Mouse (Mus musculus): ENCODE measurements around the gene Adamts1. TPM values are rescaled to one million over a fixed set of nuclear protein-coding genes. Genes with fewer than 3 reads are reported as not detected.

Gene Adamts1
- polyA plus RNA-seq, 1 experiment from 2014 or later, result 31.4 TPM

- H3K4me1 ChIP-seq (replicated peaks), result 0 out of 2 replicates have a peak, but pooled peaks cover 5% of the 10 kb centered on the region
- peak overlapping the region; percentile 93 for H3K27ac ChIP-seq
- ATAC-seq, result peak; percentile 89
- H3K4me3 ChIP-seq (replicated peaks), result peak overlapping the region; percentile 68
- H3K9ac ChIP-seq, result peak overlapping the region; percentile 79
- 1% methylated on average over 8 of the region's 8 CpGs for WGBS
- no peaks in the 10 kb centered on the region for H3K9me3 ChIP-seq
- H3K4me2 ChIP-seq (replicated peaks), result peak overlapping the region; percentile 90
- H3K27me3 ChIP-seq (replicated peaks), result no peaks in the 10 kb centered on the region
- peaks cover 24% of the 10 kb centered on the region for H3K36me3 ChIP-seq
These were observed 2.2 kb downstream of the Adamts1 start for GRCm38 (mm10) chr16:85800691-85801090.

- Histone ChIP-seq H3K9ac (no peak overlapping the region), H3K4me2 (replicated peaks) (peak overlapping the region; percentile 90), H3K4me1 (replicated peaks) (0 out of 2 replicates have a peak, but pooled peaks cover 5% of the 10 kb centered on the region), H3K9me3 (no peaks in the 10 kb centered on the region), H3K36me3 (peaks cover 31% of the 10 kb centered on the region), H3K27me3 (replicated peaks) (no peaks in the 10 kb centered on the region), H3K4me3 (replicated peaks) (peak overlapping the region; percentile 24), H3K27ac (no peak overlapping the region)
- no peak for ATAC-seq
- WGBS, result 51% methylated on average over 9 of the region's 9 CpGs
These were observed 2.9 kb downstream of the Adamts1 start for GRCm38 (mm10) chr16:85799971-85800370.

- no peaks in the 10 kb centered on the region for H3K9me3 ChIP-seq
- no peaks in the 10 kb centered on the region for H3K27me3 ChIP-seq (replicated peaks)
- H3K4me3 ChIP-seq (replicated peaks), result no peak overlapping the region
- no peak overlapping the region for H3K9ac ChIP-seq
- no peak overlapping the region for H3K4me2 ChIP-seq (replicated peaks)
- H3K4me1 ChIP-seq (replicated peaks), result 0 out of 2 replicates have a peak, but pooled peaks cover 5% of the 10 kb centered on the region
- H3K36me3 ChIP-seq, result peaks cover 31% of the 10 kb centered on the region
- no peak overlapping the region for H3K27ac ChIP-seq
- ATAC-seq, result no peak
- 90% methylated on average over 7 of the region's 7 CpGs for WGBS
These were observed 4.6 kb downstream of the Adamts1 start for GRCm38 (mm10) chr16:85798334-85798733.

GRCm38 (mm10) chr16:85797161-85797560 is 5.8 kb downstream of the Adamts1 start:
- Histone ChIP-seq H3K27ac (no peak overlapping the region), H3K4me2 (replicated peaks) (no peak overlapping the region), H3K4me3 (replicated peaks) (no peak overlapping the region), H3K9ac (no peak overlapping the region), H3K27me3 (replicated peaks) (no peaks in the 10 kb centered on the region), H3K9me3 (no peaks in the 10 kb centered on the region), H3K4me1 (replicated peaks) (0 out of 2 replicates have a peak, but pooled peaks cover 5% of the 10 kb centered on the region), H3K36me3 (peaks cover 31% of the 10 kb centered on the region)
- WGBS, result 92% methylated on average over 4 of the region's 4 CpGs
- no peak for ATAC-seq

GRCm38 (mm10) chr16:85795731-85796130 is 7.2 kb downstream of the Adamts1 start:
- peaks cover 31% of the 10 kb centered on the region for H3K36me3 ChIP-seq
- H3K9ac ChIP-seq, result no peak overlapping the region
- H3K9me3 ChIP-seq, result no peaks in the 10 kb centered on the region
- no peak overlapping the region for H3K27ac ChIP-seq
- no peak overlapping the region for H3K4me3 ChIP-seq (replicated peaks)
- no peaks in the 10 kb centered on the region for H3K27me3 ChIP-seq (replicated peaks)
- ATAC-seq, result no peak
- H3K4me1 ChIP-seq (replicated peaks), result 0 out of 2 replicates have a peak, but pooled peaks cover 5% of the 10 kb centered on the region
- no peak overlapping the region for H3K4me2 ChIP-seq (replicated peaks)
- 93% methylated on average over 7 of the region's 7 CpGs for WGBS

- H3K4me1 ChIP-seq (replicated peaks), result no peaks in the 10 kb centered on the region
These were observed 9.6 kb downstream of the Adamts1 start for GRCm38 (mm10) chr16:85793166-85793830.

GRCm38 (mm10) chr16:85781076-85781475 is 21.8 kb downstream of the Adamts1 start:
- H3K4me3 ChIP-seq (replicated peaks), result no peak overlapping the region
- no peak overlapping the region for H3K9ac ChIP-seq
- no peak for ATAC-seq
- H3K36me3 ChIP-seq, result no peaks in the 10 kb centered on the region
- H3K27ac ChIP-seq, result no peak overlapping the region
- no peak overlapping the region for H3K4me2 ChIP-seq (replicated peaks)
- 89% methylated on average over 2 of the region's 2 CpGs for WGBS
- no peaks in the 10 kb centered on the region for H3K9me3 ChIP-seq
- no peaks in the 10 kb centered on the region for H3K4me1 ChIP-seq (replicated peaks)
- H3K27me3 ChIP-seq (replicated peaks), result no peaks in the 10 kb centered on the region

More at GRCm38 (mm10) chr16:85793166-85793830, 9.6 kb downstream of the Adamts1 start:
- Histone ChIP-seq H3K9ac (no peak overlapping the region), H3K36me3 (peaks cover 23% of the 10 kb centered on the region), H3K4me2 (replicated peaks) (no peak overlapping the region), H3K27me3 (replicated peaks) (no peaks in the 10 kb centered on the region), H3K4me3 (replicated peaks) (no peak overlapping the region), H3K27ac (no peak overlapping the region), H3K9me3 (no peaks in the 10 kb centered on the region)
- no peak for ATAC-seq
- WGBS, result 85% methylated on average over 4 of the region's 4 CpGs

- H3K9me3 ChIP-seq, result no peaks in the 10 kb centered on the region
- no peaks in the 10 kb centered on the region for H3K36me3 ChIP-seq
- no peak overlapping the region for H3K4me3 ChIP-seq (replicated peaks)
- H3K4me2 ChIP-seq (replicated peaks), result no peak overlapping the region
- no peaks in the 10 kb centered on the region for H3K4me1 ChIP-seq (replicated peaks)
- H3K9ac ChIP-seq, result no peak overlapping the region
- ATAC-seq, result no peak
- no peak overlapping the region for H3K27ac ChIP-seq
- no peaks in the 10 kb centered on the region for H3K27me3 ChIP-seq (replicated peaks)
These were observed 23.1 kb downstream of the Adamts1 start for GRCm38 (mm10) chr16:85779775-85780174.

GRCm38 (mm10) chr16:85772272-85772671 is 30.6 kb downstream of the Adamts1 start:
- no peaks in the 10 kb centered on the region for H3K4me1 ChIP-seq (replicated peaks)
- H3K9ac ChIP-seq, result no peak overlapping the region
- no peak for ATAC-seq

GRCm38 (mm10) chr16:85767341-85767740 is 35.6 kb downstream of the Adamts1 start:
- 48% methylated on average over 4 of the region's 4 CpGs for whole genome bisulfite sequencing
- no peak overlapping the region for H3K27ac ChIP-seq

More at GRCm38 (mm10) chr16:85772272-85772671, 30.6 kb downstream of the Adamts1 start:
- H3K9me3 ChIP-seq, result no peaks in the 10 kb centered on the region
- no peaks in the 10 kb centered on the region for H3K36me3 ChIP-seq
- H3K27ac ChIP-seq, result no peak overlapping the region
- WGBS, result 60% methylated on average over 3 of the region's 3 CpGs
- no peaks in the 10 kb centered on the region for H3K27me3 ChIP-seq (replicated peaks)
- no peak overlapping the region for H3K4me2 ChIP-seq (replicated peaks)
- H3K4me3 ChIP-seq (replicated peaks), result no peak overlapping the region

GRCm38 (mm10) chr16:85765697-85766096 is 37.2 kb downstream of the Adamts1 start:
- ATAC-seq, result no peak
- no peak overlapping the region for H3K27ac ChIP-seq
- no peaks in the 10 kb centered on the region for H3K4me1 ChIP-seq (replicated peaks)
- H3K4me2 ChIP-seq (replicated peaks), result no peak overlapping the region
- no peaks in the 10 kb centered on the region for H3K27me3 ChIP-seq (replicated peaks)
- H3K4me3 ChIP-seq (replicated peaks), result no peak overlapping the region
- no peaks in the 10 kb centered on the region for H3K36me3 ChIP-seq
- 42% methylated on average over 8 of the region's 8 CpGs for WGBS
- H3K9ac ChIP-seq, result no peak overlapping the region
- no peaks in the 10 kb centered on the region for H3K9me3 ChIP-seq

More at GRCm38 (mm10) chr16:85767341-85767740, 35.6 kb downstream of the Adamts1 start:
- no peaks in the 10 kb centered on the region for H3K36me3 ChIP-seq
- ATAC-seq, result no peak
- no peak overlapping the region for H3K4me2 ChIP-seq (replicated peaks)
- no peak overlapping the region for H3K4me3 ChIP-seq (replicated peaks)
- H3K9me3 ChIP-seq, result no peaks in the 10 kb centered on the region
- H3K27me3 ChIP-seq (replicated peaks), result no peaks in the 10 kb centered on the region
- no peaks in the 10 kb centered on the region for H3K4me1 ChIP-seq (replicated peaks)
- no peak overlapping the region for H3K9ac ChIP-seq

GRCm38 (mm10) chr16:85765167-85765566 is 37.7 kb downstream of the Adamts1 start:
- no peaks in the 10 kb centered on the region for H3K4me1 ChIP-seq (replicated peaks)
- H3K9me3 ChIP-seq, result no peaks in the 10 kb centered on the region
- WGBS, result 86% methylated on average over 6 of the region's 6 CpGs
- no peak overlapping the region for H3K27ac ChIP-seq
- no peak overlapping the region for H3K4me2 ChIP-seq (replicated peaks)
- no peak overlapping the region for H3K4me3 ChIP-seq (replicated peaks)
- H3K27me3 ChIP-seq (replicated peaks), result no peaks in the 10 kb centered on the region
- H3K9ac ChIP-seq, result no peak overlapping the region
- H3K36me3 ChIP-seq, result no peaks in the 10 kb centered on the region
- ATAC-seq, result no peak

GRCm38 (mm10) chr16:85762052-85762665 is 40.8 kb downstream of the Adamts1 start:
- Histone ChIP-seq H3K27me3 (replicated peaks) (no peaks in the 10 kb centered on the region), H3K4me1 (replicated peaks) (no peaks in the 10 kb centered on the region), H3K36me3 (no peaks in the 10 kb centered on the region), H3K4me3 (replicated peaks) (no peak overlapping the region), H3K4me2 (replicated peaks) (no peak overlapping the region), H3K27ac (no peak overlapping the region), H3K9ac (no peak overlapping the region), H3K9me3 (no peaks in the 10 kb centered on the region)
- WGBS, result 76% methylated on average over 10 of the region's 10 CpGs
- no peak for ATAC-seq
